Mouse (Mus musculus): ENCODE results near the gene Mtif3. TPM values are rescaled to one million over a fixed set of nuclear protein-coding genes. Genes with fewer than 3 reads are reported as not detected.
A peak's percentile ranks its signal among the peaks of the same experiment; 100 is the strongest.
"Not testable (repeated sequence)": the region's sequence is repeated elsewhere in the genome, so short reads cannot be mapped to it uniquely, and the experiment has no call there.

The Mtif3 gene
- polyA plus RNA-seq, 1 experiment from 2014 or later: 24.6 TPM

- no peak for ATAC-seq (ENCODE audit: low FRiP score)
Measured at GRCm38 (mm10) chr5:146948041-146948507, 15.5 kb downstream of the Mtif3 start.

GRCm38 (mm10) chr5:146947497-146947896, 16.1 kb downstream of the Mtif3 start:
- no peak overlapping the region for H3K27ac ChIP-seq
- 84% methylated on average over 6 of the region's 6 CpGs for WGBS
- ATAC-seq (ENCODE audit: low FRiP score): no peak

More at GRCm38 (mm10) chr5:146948041-146948507, 15.5 kb downstream of the Mtif3 start:
- Histone ChIP-seq H3K9ac (peak overlapping the region; percentile 56), H3K4me1 (peaks cover 9% of the 10 kb centered on the region), H3K9me3 (replicated peaks) (peaks cover 6% of the 10 kb centered on the region; the same call in 1 of the 2 replicates), H3K4me3 (peak overlapping the region; percentile 64), H3K27me3 (no peaks in the 10 kb centered on the region; the same call in 1 of the 2 replicates), H3K36me3 (peaks cover 23% of the 10 kb centered on the region), H3K27ac (peak overlapping the region; percentile 70; the same call in 1 of the 2 replicates), H3K4me2 (replicated peaks) (peak overlapping the region; percentile 94)
- 28% methylated on average over 10 of the region's 10 CpGs for WGBS

GRCm38 (mm10) chr5:146946682-146947081, 16.9 kb downstream of the Mtif3 start:
- no peak overlapping the region for H3K9ac ChIP-seq
- peaks cover 9% of the 10 kb centered on the region for H3K4me1 ChIP-seq
- no peak overlapping the region for H3K27ac ChIP-seq
- H3K36me3 ChIP-seq: peaks cover 9% of the 10 kb centered on the region
- H3K27me3 ChIP-seq: no peaks in the 10 kb centered on the region; the same call in 1 of the 2 replicates
- no peak overlapping the region for H3K4me3 ChIP-seq
- 91% methylated on average over 9 of the region's 9 CpGs for WGBS
- no peak for ATAC-seq (ENCODE audit: low FRiP score)
- H3K9me3 ChIP-seq (replicated peaks): peaks cover 6% of the 10 kb centered on the region; the same call in 1 of the 2 replicates
- no peak overlapping the region for H3K4me2 ChIP-seq (replicated peaks)

More at GRCm38 (mm10) chr5:146947497-146947896, 16.1 kb downstream of the Mtif3 start:
- peaks cover 18% of the 10 kb centered on the region for H3K36me3 ChIP-seq
- peaks cover 6% of the 10 kb centered on the region; the same call in 1 of the 2 replicates for H3K9me3 ChIP-seq (replicated peaks)
- no peaks in the 10 kb centered on the region; the same call in 1 of the 2 replicates for H3K27me3 ChIP-seq
- H3K9ac ChIP-seq: no peak overlapping the region
- no peak overlapping the region for H3K4me2 ChIP-seq (replicated peaks)
- H3K4me1 ChIP-seq: peaks cover 9% of the 10 kb centered on the region
- no peak overlapping the region for H3K4me3 ChIP-seq

GRCm38 (mm10) chr5:146944568-146944967, 19.0 kb downstream of the Mtif3 start:
- Histone ChIP-seq H3K36me3 (no peaks in the 10 kb centered on the region), H3K4me3 (no peak overlapping the region), H3K27ac (no peak overlapping the region), H3K9ac (no peak overlapping the region), H3K4me1 (peaks cover 6% of the 10 kb centered on the region), H3K9me3 (replicated peaks) (peaks cover 6% of the 10 kb centered on the region; the same call in 1 of the 2 replicates), H3K4me2 (replicated peaks) (no peak overlapping the region), H3K27me3 (no peaks in the 10 kb centered on the region; the same call in 1 of the 2 replicates)
- 94% methylated on average over 2 of the region's 2 CpGs for WGBS
- no peak for ATAC-seq (ENCODE audit: low FRiP score)

- Histone ChIP-seq H3K36me3 (no peaks in the 10 kb centered on the region), H3K4me2 (replicated peaks) (no peak overlapping the region), H3K27me3 (no peaks in the 10 kb centered on the region; the same call in 1 of the 2 replicates), H3K4me3 (no peak overlapping the region), H3K9ac (no peak overlapping the region), H3K4me1 (no peaks in the 10 kb centered on the region), H3K9me3 (replicated peaks) (peaks cover 6% of the 10 kb centered on the region; the same call in 1 of the 2 replicates), H3K27ac (no peak overlapping the region)
- ATAC-seq (ENCODE audit: low FRiP score): no peak
- 79% methylated on average over 15 of the region's 15 CpGs for WGBS
Measured at GRCm38 (mm10) chr5:146942965-146943364, 20.6 kb downstream of the Mtif3 start.

GRCm38 (mm10) chr5:146941939-146942338, 21.7 kb downstream of the Mtif3 start:
- not testable (repeated sequence) for ATAC-seq (ENCODE audit: low FRiP score); H3K27me3 ChIP-seq; H3K9me3 ChIP-seq (replicated peaks); H3K27ac ChIP-seq; H3K4me1 ChIP-seq; H3K9ac ChIP-seq; H3K36me3 ChIP-seq; H3K4me2 ChIP-seq (replicated peaks); H3K4me3 ChIP-seq
- WGBS: 36% methylated on average over 2 of the region's 2 CpGs

GRCm38 (mm10) chr5:146940219-146940618, 23.4 kb downstream of the Mtif3 start:
- no peaks in the 10 kb centered on the region; the same call in 1 of the 2 replicates for H3K27me3 ChIP-seq
- H3K4me1 ChIP-seq: no peaks in the 10 kb centered on the region
- peaks cover 6% of the 10 kb centered on the region; the same call in 1 of the 2 replicates for H3K9me3 ChIP-seq (replicated peaks)
- no peak overlapping the region for H3K4me2 ChIP-seq (replicated peaks)
- no peak overlapping the region for H3K9ac ChIP-seq
- no peak overlapping the region for H3K27ac ChIP-seq
- 22% methylated on average over 7 of the region's 7 CpGs for WGBS
- H3K4me3 ChIP-seq: no peak overlapping the region
- H3K36me3 ChIP-seq: no peaks in the 10 kb centered on the region
- ATAC-seq (ENCODE audit: low FRiP score): no peak

GRCm38 (mm10) chr5:146939109-146939796, 24.3 kb downstream of the Mtif3 start:
- Histone ChIP-seq H3K4me2 (replicated peaks) (no peak overlapping the region), H3K4me3 (no peak overlapping the region), H3K27me3 (no peaks in the 10 kb centered on the region; the same call in 1 of the 2 replicates), H3K4me1 (no peaks in the 10 kb centered on the region), H3K27ac (no peak overlapping the region), H3K36me3 (no peaks in the 10 kb centered on the region), H3K9me3 (replicated peaks) (peaks cover 1% of the 10 kb centered on the region; the same call in 1 of the 2 replicates), H3K9ac (no peak overlapping the region)
- WGBS: 75% methylated on average over 16 of the region's 16 CpGs
- ATAC-seq (ENCODE audit: low FRiP score): 0 out of 2 replicates have a peak, but pooled peaks have one; percentile 29

GRCm38 (mm10) chr5:146937541-146938503, 25.8 kb downstream of the Mtif3 start:
- Histone ChIP-seq H3K4me1 (no peaks in the 10 kb centered on the region), H3K4me2 (replicated peaks) (no peak overlapping the region), H3K9ac (no peak overlapping the region), H3K27me3 (no peaks in the 10 kb centered on the region), H3K9me3 (replicated peaks) (no peaks in the 10 kb centered on the region), H3K27ac (no peak overlapping the region), H3K36me3 (no peaks in the 10 kb centered on the region), H3K4me3 (no peak overlapping the region)
- WGBS: 84% methylated on average over 32 of the region's 32 CpGs
- no peak for ATAC-seq (ENCODE audit: low FRiP score)

- H3K27ac ChIP-seq: no peak overlapping the region
- H3K36me3 ChIP-seq: no peaks in the 10 kb centered on the region
- H3K4me2 ChIP-seq (replicated peaks): no peak overlapping the region
- H3K27me3 ChIP-seq: no peaks in the 10 kb centered on the region
- no peak overlapping the region for H3K4me3 ChIP-seq
- no peaks in the 10 kb centered on the region for H3K9me3 ChIP-seq (replicated peaks)
- ATAC-seq (ENCODE audit: low FRiP score): no peak
- H3K9ac ChIP-seq: no peak overlapping the region
- H3K4me1 ChIP-seq: no peaks in the 10 kb centered on the region
- 89% methylated on average over 12 of the region's 12 CpGs for WGBS
Measured at GRCm38 (mm10) chr5:146933466-146933865, 30.1 kb downstream of the Mtif3 start.

- no peak for ATAC-seq (ENCODE audit: low FRiP score)
- no peaks in the 10 kb centered on the region for H3K36me3 ChIP-seq
- 83% methylated on average over 16 of the region's 16 CpGs for WGBS
- H3K4me3 ChIP-seq: no peak overlapping the region
- no peaks in the 10 kb centered on the region for H3K4me1 ChIP-seq
- H3K27me3 ChIP-seq: no peaks in the 10 kb centered on the region
- H3K27ac ChIP-seq: no peak overlapping the region
- no peaks in the 10 kb centered on the region for H3K9me3 ChIP-seq (replicated peaks)
- no peak overlapping the region for H3K9ac ChIP-seq
- no peak overlapping the region for H3K4me2 ChIP-seq (replicated peaks)
Measured at GRCm38 (mm10) chr5:146931904-146932553, 31.6 kb downstream of the Mtif3 start.

Measured in hindbrain, embryonic 12.5 days (tissue).